Mouse (Mus musculus) kidney, embryonic 16.5 days (tissue): ENCODE data around the gene Gm20696. TPM values are rescaled to one million over a fixed set of nuclear protein-coding genes. Genes with fewer than 3 reads are reported as not detected.
A peak's percentile ranks its signal among the peaks of the same experiment; 100 is the strongest.

Experiments used
- ATAC-seq: fragments of 200-750 bp; cut with Nextera tagmentation; 2 replicates; pipeline ENCODE4 v1.8.0; 2017; ENCODE audit warnings: moderate TSS enrichment; ENCODE audit not compliant: low FRiP score, low TSS enrichment
- H3K27ac ChIP-seq: fragments of 300-500 bp; sonication (generic); 2 replicates; pipeline ENCODE4 v1.5.1; 2014; ENCODE audit warnings: low read length
- H3K27me3 ChIP-seq: fragments of 300-500 bp; sonication (generic); 2 replicates; pipeline ENCODE4 v1.6.1; 2014; ENCODE audit warnings: low read length, control low read depth, mixed read lengths; ENCODE audit not compliant: insufficient read depth
- H3K36me3 ChIP-seq: fragments of 300-500 bp; sonication (generic); 2 replicates; pipeline ENCODE4 v1.6.1; 2014; ENCODE audit warnings: low read length, control low read depth, mixed read lengths; ENCODE audit not compliant: insufficient read depth
- H3K4me1 ChIP-seq: fragments of 300-500 bp; sonication (generic); 2 replicates; pipeline ENCODE4 v1.6.1; 2014; ENCODE audit warnings: low read length, control low read depth, mixed read lengths; ENCODE audit not compliant: insufficient read depth
- H3K4me2 ChIP-seq: fragments of 300-500 bp; sonication (generic); replicated peaks from 2 replicates; pipeline ENCODE4 v1.6.1; 2014; ENCODE audit warnings: low read depth, low read length
- H3K4me3 ChIP-seq: fragments of 300-500 bp; sonication (generic); 2 replicates; pipeline ENCODE4 v1.5.1; 2014; ENCODE audit warnings: mild to moderate bottlenecking, low read length
- H3K9ac ChIP-seq: fragments of 300-500 bp; sonication (generic); replicated peaks from 2 replicates; pipeline ENCODE4 v1.6.1; 2014; ENCODE audit warnings: low read length
- H3K9me3 ChIP-seq: fragments of 300-500 bp; sonication (generic); 2 replicates; pipeline ENCODE4 v1.6.1; 2016; ENCODE audit warnings: low read length, control low read depth
- WGBS: fragments of 180-500 bp; shearing (Covaris S2); extraction: QIAGEN DNeasy Blood & Tissue Kit; methylation state at CpG from one replicate; pipeline ENCODE4 v1.1.7; 2014; 5-methylcytosine and 5-hydroxymethylcytosine counted together
- polyA plus RNA-seq: library from polyadenylated mRNA; unstranded; fragments of >200 nt; fragmentation: Nextera tagmentation; extraction: Ambion mirVana; gene quantifications from 2 replicates; pipeline ENCODE4 v1.2.1, GENCODE M21; 2015

Gm20696 gene
- polyA plus RNA-seq, 1 experiment from 2014 or later = 1.7 TPM

- Histone ChIP-seq H3K9ac (no peak overlapping the region), H3K36me3 (no peaks in the 10 kb centered on the region), H3K27ac (no peak overlapping the region), H3K4me1 (peaks cover 42% of the 10 kb centered on the region), H3K4me3 (no peak overlapping the region), H3K27me3 (no peaks in the 10 kb centered on the region; the same call in 1 of the 2 replicates), H3K4me2 (no peak overlapping the region), H3K9me3 (no peaks in the 10 kb centered on the region)
- no peak for ATAC-seq
- WGBS = 58% methylated on average over 20 of the region's 20 CpGs
These were observed 398.2 kb downstream of the Gm20696 start for GRCm38 (mm10) chr6:99268171-99269061.

GRCm38 (mm10) chr6:99265945-99266656, 400.5 kb downstream of the Gm20696 start:
- Histone ChIP-seq H3K36me3 (no peaks in the 10 kb centered on the region), H3K9me3 (no peaks in the 10 kb centered on the region), H3K4me1 (peaks cover 53% of the 10 kb centered on the region), H3K27me3 (no peaks in the 10 kb centered on the region; the same call in 1 of the 2 replicates), H3K9ac (peak overlapping the region; percentile 12), H3K4me2 (peak overlapping the region; percentile 30), H3K27ac (peak overlapping the region; percentile 56), H3K4me3 (peak overlapping the region; percentile 4; the same call in 1 of the 2 replicates)
- WGBS = 43% methylated on average over 13 of the region's 13 CpGs
- peak; percentile 80; the same call in 1 of the 2 replicates for ATAC-seq

GRCm38 (mm10) chr6:99265173-99265572, 401.4 kb downstream of the Gm20696 start:
- Histone ChIP-seq H3K27me3 (no peaks in the 10 kb centered on the region; the same call in 1 of the 2 replicates), H3K4me3 (no peak overlapping the region), H3K36me3 (no peaks in the 10 kb centered on the region), H3K27ac (no peak overlapping the region), H3K4me2 (no peak overlapping the region), H3K9ac (no peak overlapping the region), H3K9me3 (no peaks in the 10 kb centered on the region), H3K4me1 (peaks cover 55% of the 10 kb centered on the region)
- ATAC-seq = no peak
- 55% methylated on average over 4 of the region's 4 CpGs for WGBS

- Histone ChIP-seq H3K4me3 (no peak overlapping the region), H3K36me3 (no peaks in the 10 kb centered on the region), H3K4me2 (no peak overlapping the region), H3K27ac (no peak overlapping the region), H3K27me3 (no peaks in the 10 kb centered on the region; the same call in 1 of the 2 replicates), H3K9ac (no peak overlapping the region), H3K9me3 (no peaks in the 10 kb centered on the region), H3K4me1 (peaks cover 55% of the 10 kb centered on the region)
- whole genome bisulfite sequencing = 29% methylated on average over 13 of the region's 13 CpGs
- no peak for ATAC-seq
These were observed 402.2 kb downstream of the Gm20696 start for GRCm38 (mm10) chr6:99264192-99265093.

GRCm38 (mm10) chr6:99263886-99264185, 402.8 kb downstream of the Gm20696 start:
- peaks cover 55% of the 10 kb centered on the region for H3K4me1 ChIP-seq
- H3K27me3 ChIP-seq = no peaks in the 10 kb centered on the region
- no peaks in the 10 kb centered on the region for H3K36me3 ChIP-seq
- H3K9me3 ChIP-seq = no peaks in the 10 kb centered on the region
- WGBS = 35% methylated on average over 2 of the region's 2 CpGs
- no peak overlapping the region for H3K9ac ChIP-seq
- H3K27ac ChIP-seq = no peak overlapping the region
- no peak overlapping the region for H3K4me2 ChIP-seq
- no peak overlapping the region for H3K4me3 ChIP-seq
- no peak for ATAC-seq

GRCm38 (mm10) chr6:99263061-99263885, 403.3 kb downstream of the Gm20696 start:
- H3K27me3 ChIP-seq = no peaks in the 10 kb centered on the region
- no peak overlapping the region for H3K9ac ChIP-seq
- ATAC-seq = no peak
- peaks cover 52% of the 10 kb centered on the region for H3K4me1 ChIP-seq
- WGBS = 14% methylated on average over 12 of the region's 12 CpGs
- H3K27ac ChIP-seq = no peak overlapping the region
- no peaks in the 10 kb centered on the region for H3K9me3 ChIP-seq
- H3K36me3 ChIP-seq = no peaks in the 10 kb centered on the region
- no peak overlapping the region for H3K4me2 ChIP-seq
- no peak overlapping the region for H3K4me3 ChIP-seq

GRCm38 (mm10) chr6:99261737-99262130, 404.9 kb downstream of the Gm20696 start:
- H3K9ac ChIP-seq = no peak overlapping the region
- H3K36me3 ChIP-seq = no peaks in the 10 kb centered on the region

GRCm38 (mm10) chr6:99260941-99261736, 405.5 kb downstream of the Gm20696 start:
- Histone ChIP-seq H3K9ac (no peak overlapping the region), H3K4me1 (peaks cover 43% of the 10 kb centered on the region), H3K4me3 (no peak overlapping the region), H3K27ac (no peak overlapping the region), H3K4me2 (no peak overlapping the region), H3K36me3 (no peaks in the 10 kb centered on the region), H3K9me3 (no peaks in the 10 kb centered on the region), H3K27me3 (no peaks in the 10 kb centered on the region)
- ATAC-seq = no peak
- 57% methylated on average over 11 of the region's 11 CpGs for WGBS

More at GRCm38 (mm10) chr6:99261737-99262130, 404.9 kb downstream of the Gm20696 start:
- Histone ChIP-seq H3K27ac (no peak overlapping the region), H3K4me2 (no peak overlapping the region), H3K9me3 (no peaks in the 10 kb centered on the region), H3K4me1 (peaks cover 49% of the 10 kb centered on the region), H3K4me3 (no peak overlapping the region), H3K27me3 (no peaks in the 10 kb centered on the region)
- 70% methylated on average over 4 of the region's 4 CpGs for WGBS
- ATAC-seq = no peak
